Comparison of ENCODE assay signal across 25 mouse cellular contexts in the genomic region with DNA sequence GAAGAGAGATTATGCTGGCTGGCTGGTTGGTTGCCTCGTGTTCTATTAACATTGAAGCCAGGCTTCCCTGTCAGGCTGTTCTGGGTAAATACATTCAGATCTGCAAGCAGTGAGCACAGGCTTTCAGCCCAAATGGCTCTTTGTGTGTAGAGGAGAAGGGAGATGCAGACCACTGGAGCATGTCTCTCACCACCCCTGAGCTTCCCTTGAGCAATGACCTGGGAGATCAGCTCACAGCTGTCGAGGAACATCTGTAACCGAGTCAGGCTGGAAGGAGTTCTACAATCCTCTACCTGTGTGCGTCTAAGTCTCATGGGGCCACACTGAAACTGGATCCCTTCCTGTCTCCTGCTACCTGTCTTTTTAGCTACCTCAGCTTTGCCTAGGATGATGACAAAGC. TPM values are rescaled to one million over a fixed set of nuclear protein-coding genes. Genes with fewer than 3 reads are reported as not detected.
DNase-seq lines count a peak whose midpoint lies in the region; ATAC-seq and TF ChIP-seq lines count a peak whose summit lies in the region.
"Had no signal": no experiment of that assay in that cellular context is flagged by ENCODE, and none has a peak within 500 bp of the region (broad histone marks: within the 10 kb centered on the region; RNA-seq: fewer than 3 reads in every experiment).

No protein-coding gene starts in this region.

- no peak overlapping the region for H3K4me3 ChIP-seq in kidney, embryonic 14.5 days (ENCODE audit: low read length)
- no peak overlapping the region for H3K4me3 ChIP-seq in kidney, postnatal 0 days (replicated peaks; ENCODE audit: low read depth, low read length)
- H3K4me3 ChIP-seq: embryonic facial prominence, embryonic 12.5 days; embryonic facial prominence, embryonic 15.5 days; gastrocnemius, adult 2 months; hindbrain, embryonic 12.5 days had no signal

- no peak for TF ChIP-seq CTCF in kidney, postnatal 0 days (IDR thresholded peaks at IDR 0.05; ENCODE audit: low read depth)
- no peak for TF ChIP-seq CTCF in Patski (IDR thresholded peaks at IDR 0.05)

- peak overlapping the region; percentile 67; the same call in 1 of the 2 replicates for H3K27ac ChIP-seq in kidney, embryonic 14.5 days (ENCODE audit: low read depth, low read length)
- no peak overlapping the region for H3K27ac ChIP-seq in kidney, postnatal 0 days
- H3K27ac ChIP-seq: embryonic facial prominence, embryonic 12.5 days; embryonic facial prominence, embryonic 15.5 days; gastrocnemius, adult 2 months; hindbrain, embryonic 12.5 days; hindbrain, postnatal 0 days had no signal

- H3K9ac ChIP-seq in kidney, embryonic 14.5 days (ENCODE audit: low read depth, low read length): no peak overlapping the region
- H3K9ac ChIP-seq in kidney, postnatal 0 days (ENCODE audit: low read depth, low read length): no peak overlapping the region
- H3K9ac ChIP-seq: embryonic facial prominence, embryonic 12.5 days; embryonic facial prominence, embryonic 15.5 days; forebrain, postnatal 0 days; hindbrain, embryonic 12.5 days had no signal

- no peak for DNase-seq in kidney, adult 11 months
- DNase-seq in kidney, postnatal 0 days (ENCODE audit: low spot score): peak; percentile 71
- DNase-seq in kidney, postnatal 25 days: no peak
- DNase-seq in A20 (ENCODE audit: low read depth, low spot score) (peak; percentile 76), Patski (ENCODE audit: low read depth, low spot score) (no peak)
- DNase-seq in urinary bladder, postnatal 10 days (ENCODE audit: low spot score): no peak
- no peak for DNase-seq in embryo, embryonic 9.5 days (ENCODE audit: extremely low spot score)
- DNase-seq: adrenal gland, postnatal 10 days; adrenal gland, postnatal 36 days; cerebellum, adult 18-20 months; cerebellum, adult 9-10 months; cerebellum, postnatal 14 days; forebrain, postnatal 0 days; gastrocnemius, adult 2 months; gastrocnemius, postnatal 14 days; heart, adult 11 months had no signal

- H3K27me3 ChIP-seq in kidney, embryonic 14.5 days (ENCODE audit: control insufficient read depth, insufficient read depth, low read length): no peaks in the 10 kb centered on the region
- no peaks in the 10 kb centered on the region for H3K27me3 ChIP-seq in kidney, postnatal 0 days (ENCODE audit: insufficient read depth, low read length)
- peaks cover 12% of the 10 kb centered on the region for H3K27me3 ChIP-seq in Patski
- H3K27me3 ChIP-seq: embryonic facial prominence, embryonic 12.5 days; embryonic facial prominence, embryonic 15.5 days; hindbrain, embryonic 12.5 days had no signal

- CTCF ChIA-PET in Patski (lab: Charles Lee): interaction anchor here (0.7 to 0.9 kb wide), 3 partner anchors 12 to 34 kb away, joined by 3 read pairs; no protein-coding TSS in a partner anchor

- H3K4me1 ChIP-seq in kidney, embryonic 14.5 days (ENCODE audit: control insufficient read depth, insufficient read depth, low read length): peaks cover 6% of the 10 kb centered on the region; the same call in 1 of the 2 replicates
- H3K4me1 ChIP-seq in kidney, postnatal 0 days (replicated peaks; ENCODE audit: insufficient read depth, low read length): 0 out of 2 replicates have a peak, but pooled peaks cover under 1% of the 10 kb centered on the region
- H3K4me1 ChIP-seq: embryonic facial prominence, embryonic 15.5 days; hindbrain, embryonic 12.5 days had no signal

- in situ Hi-C loops in Patski (cut with MboI; ENCODE audit: low pct_unique_long_range_greater_than_20kb): no loop called here

- 36% methylated on average over 4 of the region's 4 CpGs for WGBS in kidney, embryonic 14.5 days
- 34% methylated on average over 4 of the region's 4 CpGs for WGBS in kidney, postnatal 0 days

- ATAC-seq in kidney, embryonic 14.5 days (ENCODE audit: low FRiP score, low TSS enrichment): peak; percentile 92
- ATAC-seq in kidney, postnatal 0 days (replicated peaks; ENCODE audit: low FRiP score, low read depth): peak; percentile 68
- ATAC-seq in Patski: peak; percentile 21
- ATAC-seq: CD4-positive, CD25-positive, alpha-beta regulatory T cell, adult 4 months; forebrain, embryonic 14.5 days; forebrain, postnatal 0 days; hindbrain, postnatal 0 days had no signal

- POLR2A ChIA-PET in Patski (lab: Charles Lee): no interaction called here

- no peaks in the 10 kb centered on the region for H3K9me3 ChIP-seq in kidney, embryonic 14.5 days (ENCODE audit: control insufficient read depth, low read length)
- no peaks in the 10 kb centered on the region for H3K9me3 ChIP-seq in kidney, postnatal 0 days (replicated peaks; ENCODE audit: low read length)
- H3K9me3 ChIP-seq: embryonic facial prominence, embryonic 12.5 days; embryonic facial prominence, embryonic 15.5 days; hindbrain, embryonic 12.5 days had no signal

- H3K4me2 ChIP-seq in kidney, embryonic 14.5 days (replicated peaks; ENCODE audit: low read depth, low read length): no peak overlapping the region
- no peak overlapping the region for H3K4me2 ChIP-seq in kidney, postnatal 0 days (ENCODE audit: low read length)
- H3K4me2 ChIP-seq: embryonic facial prominence, embryonic 12.5 days; embryonic facial prominence, embryonic 15.5 days; heart, embryonic 11.5 days; hindbrain, embryonic 12.5 days had no signal

- no peaks in the 10 kb centered on the region for H3K36me3 ChIP-seq in kidney, embryonic 14.5 days (ENCODE audit: control insufficient read depth, insufficient read depth, low read length)
- no peaks in the 10 kb centered on the region for H3K36me3 ChIP-seq in kidney, postnatal 0 days (ENCODE audit: insufficient read depth, low read length)
- H3K36me3 ChIP-seq: embryonic facial prominence, embryonic 12.5 days; embryonic facial prominence, embryonic 15.5 days; hindbrain, embryonic 12.5 days had no signal

RNA-seq across cellular contexts. Expression of a gene that starts 16.8 kb away (rescaled TPM):
- 15.9 and 28.9 TPM in 2 replicates for polyA plus RNA-seq in kidney, embryonic 14.5 days (2014; fragmentation: Nextera tagmentation; extraction: Ambion mirVana)
- 11.1 and 11.8 TPM in 2 replicates for polyA plus RNA-seq in kidney, postnatal 0 days (2015; fragmentation: Nextera tagmentation; extraction: Ambion mirVana)
- polyA plus RNA-seq in Patski (2021): 8.1 TPM
- polyA plus RNA-seq: C2C12 had no signal

RNA-seq across cellular contexts. Expression of a gene that starts 36.3 kb away (rescaled TPM):
- polyA plus RNA-seq in kidney, embryonic 14.5 days (2014; fragmentation: Nextera tagmentation; extraction: Ambion mirVana): 91.7 and 106 TPM in 2 replicates
- polyA plus RNA-seq in kidney, postnatal 0 days (2015; fragmentation: Nextera tagmentation; extraction: Ambion mirVana): 135 and 143 TPM in 2 replicates
- polyA plus RNA-seq in Patski (2021): 91.7 TPM

Comparison
In these comparisons a context has a peak if more than half of its experiments do, and no peak if none do; other contexts are left out.
1. DNase-seq: peak in kidney, postnatal 0 days (single experiment) and A20 (single experiment); none in kidney, adult 11 months (single experiment), kidney, postnatal 25 days (0 of 2), Patski (single experiment), urinary bladder, postnatal 10 days (single experiment) and embryo, embryonic 9.5 days (single experiment).
2. ATAC-seq: peak in every context shown above with its lines; median percentile 92 in kidney, embryonic 14.5 days; 68 in kidney, postnatal 0 days; 21 in Patski.